In the genomic region with DNA sequence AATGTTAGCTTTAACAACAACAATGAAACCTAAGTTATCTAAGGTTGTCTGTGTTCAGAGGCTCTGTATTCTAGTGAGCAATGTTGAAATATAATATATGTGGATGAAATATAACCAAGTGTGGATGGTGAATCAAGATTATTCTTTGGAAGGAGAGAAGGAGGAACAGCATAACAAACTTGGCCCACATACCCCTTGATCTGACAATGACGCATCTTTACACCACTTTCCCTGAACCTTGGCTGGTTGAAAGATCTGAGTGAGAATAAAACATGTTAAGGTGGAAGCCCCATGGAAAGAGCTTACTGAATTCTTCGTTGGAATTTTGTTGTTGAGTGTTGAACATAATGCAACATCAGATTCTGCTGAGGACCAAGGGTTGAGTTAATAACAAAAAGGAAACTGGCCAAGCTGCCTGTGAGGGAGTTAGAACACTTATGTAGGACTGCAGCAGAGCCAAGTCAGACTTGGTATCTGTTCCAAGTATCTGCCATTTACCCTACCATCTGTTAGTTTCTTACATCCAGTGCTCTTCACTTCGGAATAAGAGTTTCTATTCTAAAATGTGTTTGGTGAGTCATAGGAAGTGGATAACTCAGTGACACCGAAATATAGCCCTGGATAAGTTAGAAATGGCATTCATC, we compare ENCODE assay signal across 16 mouse cellular contexts.
DNase-seq lines count a peak whose midpoint lies in the region; TF ChIP-seq lines count a peak whose summit lies in the region.
"Had no signal": no experiment of that assay in that cellular context is flagged by ENCODE, and none has a peak within 500 bp of the region (broad histone marks: within the 10 kb centered on the region; RNA-seq: fewer than 3 reads in every experiment).

No protein-coding gene starts in this region.

- no peak overlapping the region for H3K4me3 ChIP-seq in cerebellum, adult 2 months (replicated peaks; ENCODE audit: insufficient read depth, low read depth, low read length)
- H3K4me3 ChIP-seq: erythroblast, embryonic 14.5 days; heart, embryonic 15.5 days; hindbrain, embryonic 13.5 days; myocyte had no signal

- H3K27me3 ChIP-seq in cerebellum, adult 2 months (ENCODE audit: control insufficient read depth, insufficient read depth, low read length): no peaks in the 10 kb centered on the region
- H3K27me3 ChIP-seq: heart, embryonic 15.5 days; hindbrain, embryonic 13.5 days had no signal

- WGBS in cerebellum, adult 2 months: 11% methylated on average over 4 of the region's 4 CpGs

- no peak for TF ChIP-seq POLR2A in cerebellum, adult 2 months (IDR thresholded peaks at IDR 0.05; ENCODE audit: borderline replicate concordance, insufficient read depth, low read length)

- DNase-seq in cerebellum, adult 2 months: peak; percentile 15 to 59
- no peak for DNase-seq in cerebellum, postnatal 4 days (ENCODE audit: low spot score in 2 of 2)
- DNase-seq in 3T3-L1 (ENCODE audit: low read depth, low spot score): peak; percentile 53
- DNase-seq in fibroblast of lung, adult 2 months (ENCODE audit: low read depth): peak; percentile 6
- DNase-seq in left cerebral cortex, adult 8-10 months (ENCODE audit: low spot score in 2 of 2): peak; percentile 10 to 67
- no peak for DNase-seq in adrenal gland, postnatal 4 days (ENCODE audit: low spot score in 2 of 2)
- DNase-seq in lung, postnatal 36 days: no peak
- DNase-seq in c-Kit-positive CD71-positive TER-119-positive erythroid progenitor cells, embryonic 14.5 days (ENCODE audit: low spot score): no peak
- DNase-seq: embryo, embryonic 11 days; kidney, adult 11 months; kidney, postnatal 4 days; thymus, adult 18-20 months had no signal

- H3K27ac ChIP-seq in cerebellum, adult 2 months (ENCODE audit: insufficient read depth, low read length): no peak overlapping the region
- H3K27ac ChIP-seq: heart, embryonic 15.5 days; hindbrain, embryonic 13.5 days had no signal

- H3K4me1 ChIP-seq in cerebellum, adult 2 months (ENCODE audit: control insufficient read depth, insufficient read depth, low read length): 0 out of 2 replicates have a peak, but pooled peaks cover 2% of the 10 kb centered on the region
- H3K4me1 ChIP-seq: heart, embryonic 15.5 days; hindbrain, embryonic 13.5 days had no signal

- TF ChIP-seq CTCF in cerebellum, adult 2 months (IDR thresholded peaks at IDR 0.05; ENCODE audit: borderline replicate concordance, insufficient read depth, low read depth, low read length): no peak

Comparison
In these comparisons a context has a peak if more than half of its experiments do, and no peak if none do; other contexts are left out.
1. DNase-seq: peak in cerebellum, adult 2 months (2 of 2), 3T3-L1 (single experiment), fibroblast of lung, adult 2 months (single experiment) and left cerebral cortex, adult 8-10 months (2 of 2); none in cerebellum, postnatal 4 days (0 of 2), adrenal gland, postnatal 4 days (0 of 2), lung, postnatal 36 days (single experiment) and c-Kit-positive CD71-positive TER-119-positive erythroid progenitor cells, embryonic 14.5 days (single experiment).